Mouse (Mus musculus): ENCODE results near the gene Cpt1b. TPM values are rescaled to one million over a fixed set of nuclear protein-coding genes. Genes with fewer than 3 reads are reported as not detected.

Gene Cpt1b
- total RNA-seq (2014; rRNA removed) (1.5 and 1.9 TPM in 2 replicates), polyA plus RNA-seq (2012; rRNA removed) (0.82 and 1.3 TPM in 2 replicates)

DNA sequence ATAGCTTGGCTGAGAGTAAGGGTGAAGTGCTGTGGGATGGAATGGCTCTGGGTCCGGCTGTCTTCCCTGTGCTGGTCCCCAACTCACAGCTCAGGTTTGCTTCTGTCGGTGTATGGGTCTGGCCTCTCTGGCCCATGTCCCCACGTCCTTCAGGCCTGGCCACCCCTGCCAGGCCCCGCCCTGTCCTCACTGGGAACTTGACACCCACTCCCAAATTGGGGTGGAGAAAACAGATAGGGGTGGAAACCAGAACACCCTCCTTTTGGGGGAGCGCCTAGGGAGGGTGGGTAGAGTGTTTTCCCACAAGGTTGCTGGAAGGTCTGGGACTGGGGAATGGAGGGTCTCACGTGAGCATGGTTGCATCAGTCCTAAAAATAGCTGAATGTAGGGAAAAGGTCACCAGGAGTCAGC, at the start of gene Cpt1b:
TSS of gene Cpt1b (minus strand) at position 153 of the 411 bp plus-strand sequence.
- no peaks in the 10 kb centered on the region for H3K27me3 ChIP-seq (ENCODE audit: control insufficient read depth, insufficient read depth, low read length)
- WGBS, result 40% methylated on average over 6 of the region's 6 CpGs
- peaks cover 12% of the 10 kb centered on the region for H3K4me1 ChIP-seq (ENCODE audit: control insufficient read depth, insufficient read depth, low read length)
- H3K27ac ChIP-seq (replicated peaks; ENCODE audit: insufficient read depth, low read depth, low read length), result peak within 1 kb of the TSS; percentile 7; the same call in 1 of the 2 replicates
- no peak within 1 kb of the TSS for H3K4me3 ChIP-seq (ENCODE audit: insufficient read depth, low read depth, low read length)
- H3K36me3 ChIP-seq (ENCODE audit: control insufficient read depth, insufficient read depth, low read length), result peaks cover 17% of the 10 kb centered on the region
- no peak within 1 kb of the TSS for H3K9ac ChIP-seq (ENCODE audit: low read depth, low read length)
- no peak for TF ChIP-seq CTCF (IDR thresholded peaks at IDR 0.05; ENCODE audit: low read depth, low read length)
- no peak for TF ChIP-seq POLR2A (IDR thresholded peaks at IDR 0.05; ENCODE audit: extremely low read depth, insufficient read depth, low read length)
- DNase-seq (ENCODE audit: extremely low read depth, low read depth, low spot score), result peak; percentile 64
- H3K79me2 ChIP-seq (ENCODE audit: control insufficient read depth, insufficient read depth, low read length), result no peaks in the 10 kb centered on the region

GRCm38 (mm10) chr15:89475293-89475600, 49.6 kb upstream of the Cpt1b start:
- no peak for DNase-seq (ENCODE audit: extremely low read depth, low read depth, low spot score)
- no peaks in the 10 kb centered on the region for H3K36me3 ChIP-seq (ENCODE audit: control insufficient read depth, insufficient read depth, low read length)
- H3K79me2 ChIP-seq (ENCODE audit: control insufficient read depth, insufficient read depth, low read length), result no peaks in the 10 kb centered on the region
- peak overlapping the region; percentile 71; the same call in 1 of the 2 replicates for H3K4me3 ChIP-seq (ENCODE audit: insufficient read depth, low read depth, low read length)
- H3K27ac ChIP-seq (replicated peaks; ENCODE audit: insufficient read depth, low read depth, low read length), result no peak overlapping the region
- H3K4me1 ChIP-seq (ENCODE audit: control insufficient read depth, insufficient read depth, low read length), result peaks cover 16% of the 10 kb centered on the region
- no peaks in the 10 kb centered on the region for H3K27me3 ChIP-seq (ENCODE audit: control insufficient read depth, insufficient read depth, low read length)
- TF ChIP-seq CTCF (IDR thresholded peaks at IDR 0.05; ENCODE audit: low read depth, low read length), result no peak
- TF ChIP-seq POLR2A (IDR thresholded peaks at IDR 0.05; ENCODE audit: extremely low read depth, insufficient read depth, low read length), result no peak
- 90% methylated on average over 7 of the region's 7 CpGs for WGBS
- H3K9ac ChIP-seq (ENCODE audit: low read depth, low read length), result peak overlapping the region; percentile 75

GRCm38 (mm10) chr15:89474596-89475292, 49.1 kb upstream of the Cpt1b start:
- Histone ChIP-seq H3K27ac (replicated peaks; ENCODE audit: insufficient read depth, low read depth, low read length) (no peak overlapping the region), H3K79me2 (ENCODE audit: control insufficient read depth, insufficient read depth, low read length) (no peaks in the 10 kb centered on the region), H3K36me3 (ENCODE audit: control insufficient read depth, insufficient read depth, low read length) (no peaks in the 10 kb centered on the region), H3K27me3 (ENCODE audit: control insufficient read depth, insufficient read depth, low read length) (no peaks in the 10 kb centered on the region), H3K4me1 (ENCODE audit: control insufficient read depth, insufficient read depth, low read length) (peaks cover 13% of the 10 kb centered on the region), H3K4me3 (ENCODE audit: insufficient read depth, low read depth, low read length) (no peak overlapping the region), H3K9ac (ENCODE audit: low read depth, low read length) (no peak overlapping the region)
- TF ChIP-seq POLR2A (IDR thresholded peaks at IDR 0.05; ENCODE audit: extremely low read depth, insufficient read depth, low read length) (no peak), CTCF (IDR thresholded peaks at IDR 0.05; ENCODE audit: low read depth, low read length) (no peak)
- 93% methylated on average over 19 of the region's 19 CpGs for WGBS
- DNase-seq (ENCODE audit: extremely low read depth, low read depth, low spot score), result no peak

- TF ChIP-seq POLR2A (IDR thresholded peaks at IDR 0.05; ENCODE audit: extremely low read depth, insufficient read depth, low read length) (no peak), CTCF (IDR thresholded peaks at IDR 0.05; ENCODE audit: low read depth, low read length) (no peak)
- no peaks in the 10 kb centered on the region for H3K36me3 ChIP-seq (ENCODE audit: control insufficient read depth, insufficient read depth, low read length)
These were observed 48.3 kb upstream of the Cpt1b start for GRCm38 (mm10) chr15:89473921-89474320.

GRCm38 (mm10) chr15:89473370-89473769, 47.7 kb upstream of the Cpt1b start:
- TF ChIP-seq POLR2A (IDR thresholded peaks at IDR 0.05; ENCODE audit: extremely low read depth, insufficient read depth, low read length) (no peak), CTCF (IDR thresholded peaks at IDR 0.05; ENCODE audit: low read depth, low read length) (no peak)
- Histone ChIP-seq H3K36me3 (ENCODE audit: control insufficient read depth, insufficient read depth, low read length) (no peaks in the 10 kb centered on the region), H3K27me3 (ENCODE audit: control insufficient read depth, insufficient read depth, low read length) (no peaks in the 10 kb centered on the region), H3K4me1 (ENCODE audit: control insufficient read depth, insufficient read depth, low read length) (peaks cover 13% of the 10 kb centered on the region), H3K4me3 (ENCODE audit: insufficient read depth, low read depth, low read length) (no peak overlapping the region), H3K27ac (replicated peaks; ENCODE audit: insufficient read depth, low read depth, low read length) (no peak overlapping the region), H3K79me2 (ENCODE audit: control insufficient read depth, insufficient read depth, low read length) (no peaks in the 10 kb centered on the region), H3K9ac (ENCODE audit: low read depth, low read length) (no peak overlapping the region)
- no peak for DNase-seq (ENCODE audit: extremely low read depth, low read depth, low spot score)
- WGBS, result 95% methylated on average over 9 of the region's 9 CpGs

More at GRCm38 (mm10) chr15:89473921-89474320, 48.3 kb upstream of the Cpt1b start:
- H3K79me2 ChIP-seq (ENCODE audit: control insufficient read depth, insufficient read depth, low read length), result no peaks in the 10 kb centered on the region
- no peaks in the 10 kb centered on the region for H3K27me3 ChIP-seq (ENCODE audit: control insufficient read depth, insufficient read depth, low read length)
- DNase-seq (ENCODE audit: extremely low read depth, low read depth, low spot score), result no peak
- no peak overlapping the region for H3K9ac ChIP-seq (ENCODE audit: low read depth, low read length)
- H3K4me1 ChIP-seq (ENCODE audit: control insufficient read depth, insufficient read depth, low read length), result peaks cover 13% of the 10 kb centered on the region
- 94% methylated on average over 8 of the region's 8 CpGs for WGBS
- no peak overlapping the region for H3K27ac ChIP-seq (replicated peaks; ENCODE audit: insufficient read depth, low read depth, low read length)
- no peak overlapping the region for H3K4me3 ChIP-seq (ENCODE audit: insufficient read depth, low read depth, low read length)

DNA sequence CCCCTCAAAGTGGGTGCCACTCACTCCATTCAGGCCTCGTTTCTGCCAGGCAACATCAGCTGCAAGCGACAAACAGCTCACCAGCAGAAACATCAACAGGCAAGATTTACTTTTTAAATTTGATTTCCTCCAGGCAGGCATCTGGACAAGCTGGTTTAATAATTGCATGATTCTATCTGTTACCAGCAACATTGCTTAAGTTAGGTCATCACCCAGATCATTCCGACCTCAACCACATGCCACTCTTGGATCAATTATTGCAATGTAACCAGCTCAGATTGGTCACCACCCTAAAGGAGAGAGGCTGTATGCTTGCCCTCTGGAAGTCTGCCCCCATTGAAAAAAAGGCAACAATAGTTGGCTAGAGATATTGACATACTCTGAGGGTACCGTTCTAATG, 45.8 kb upstream of the Cpt1b start:
- no peaks in the 10 kb centered on the region for H3K36me3 ChIP-seq (ENCODE audit: control insufficient read depth, insufficient read depth, low read length)
- H3K27me3 ChIP-seq (ENCODE audit: control insufficient read depth, insufficient read depth, low read length), result no peaks in the 10 kb centered on the region
- WGBS, result 42% methylated on average over 4 of the region's 4 CpGs

More for the DNA sequence above, 45.8 kb upstream of the Cpt1b start:
- peaks cover 8% of the 10 kb centered on the region for H3K4me1 ChIP-seq (ENCODE audit: control insufficient read depth, insufficient read depth, low read length)
- no peak overlapping the region for H3K27ac ChIP-seq (replicated peaks; ENCODE audit: insufficient read depth, low read depth, low read length)
- no peak overlapping the region for H3K4me3 ChIP-seq (ENCODE audit: insufficient read depth, low read depth, low read length)
- peak; percentile 73 for DNase-seq (ENCODE audit: extremely low read depth, low read depth, low spot score)
- no peaks in the 10 kb centered on the region for H3K79me2 ChIP-seq (ENCODE audit: control insufficient read depth, insufficient read depth, low read length)
- no peak for TF ChIP-seq CTCF (IDR thresholded peaks at IDR 0.05; ENCODE audit: low read depth, low read length)
- no peak for TF ChIP-seq POLR2A (IDR thresholded peaks at IDR 0.05; ENCODE audit: extremely low read depth, insufficient read depth, low read length)
- H3K9ac ChIP-seq (ENCODE audit: low read depth, low read length), result no peak overlapping the region

All from liver, adult 2 months (tissue).